Mouse (Mus musculus) macrophage (primary cell): Measurements from ENCODE around the gene Meiob. TPM values are rescaled to one million over a fixed set of nuclear protein-coding genes. Genes with fewer than 3 reads are reported as not detected.

ENCODE experiments used
- polyA plus RNA-seq: library from polyadenylated mRNA; stranded (reverse); fragments of 250-400 nt; gene quantifications from 3 replicates; pipeline ENCODE4 v1.2.4, GENCODE M21; 2018; ENCODE audit warnings: inconsistent platforms

Gene Meiob
- polyA plus RNA-seq, 1 experiment from 2014 or later = not detected

Other genes with a start within 250 kb of the Meiob start
- gene Tsc2, start 171.7 kb upstream of the Meiob start, polyA plus RNA-seq = 33.7 to 43.4 TPM (median 35.5 TPM) in 3 replicates
- gene Nthl1, start 171.6 kb upstream of the Meiob start, polyA plus RNA-seq = 3.1 to 5.8 TPM (median 3.7 TPM) in 3 replicates
- 0.15 TPM in 1 of 3 replicates, not detected in the others for gene Slc9a3r2, start 154.0 kb upstream of the Meiob start, polyA plus RNA-seq
- gene Npw, start 145.8 kb upstream of the Meiob start, polyA plus RNA-seq = not detected in 3 replicates
- 8.0 to 14.3 TPM (median 12.2 TPM) in 3 replicates for gene Zfp598, start 134.6 kb upstream of the Meiob start, polyA plus RNA-seq
- gene Syngr3, start 114.3 kb upstream of the Meiob start, polyA plus RNA-seq = 0.14 to 0.76 TPM (median 0.19 TPM) in 3 replicates
- gene Gfer, start 108.1 kb upstream of the Meiob start, polyA plus RNA-seq = 16.2 to 28.0 TPM (median 20.3 TPM) in 3 replicates
- 0.50 to 3.8 TPM (median 0.72 TPM) in 3 replicates for gene Noxo1, start 108.1 kb upstream of the Meiob start, polyA plus RNA-seq
- gene Tbl3, start 96.6 kb upstream of the Meiob start, polyA plus RNA-seq = 10.6 to 22.6 TPM (median 18.7 TPM) in 3 replicates
- gene Rnf151, start 86.2 kb upstream of the Meiob start, polyA plus RNA-seq = not detected in 3 replicates
- gene Rps2, start 86.2 kb upstream of the Meiob start, polyA plus RNA-seq = 612 to 1,759 TPM (median 1,226 TPM) in 3 replicates
- 128 to 178 TPM (median 156 TPM) in 3 replicates for gene Ndufb10, start 79.8 kb upstream of the Meiob start, polyA plus RNA-seq
- not detected in 3 replicates for gene Rpl3l, start 76.5 kb upstream of the Meiob start, polyA plus RNA-seq
- gene Msrb1, start 67.6 kb upstream of the Meiob start, polyA plus RNA-seq = 145 to 266 TPM (median 156 TPM) in 3 replicates
- gene Hs3st6, start 51.3 kb upstream of the Meiob start, polyA plus RNA-seq = not detected in 3 replicates
- 27.7 to 43.0 TPM (median 28.4 TPM) in 3 replicates for gene Hagh, start 35.9 kb downstream of the Meiob start, polyA plus RNA-seq
- 6.7 to 11.2 TPM (median 10.4 TPM) in 3 replicates for gene Fahd1, start 46.1 kb downstream of the Meiob start, polyA plus RNA-seq
- gene Igfals, start 61.7 kb downstream of the Meiob start, polyA plus RNA-seq = not detected in 3 replicates
- 22.4 to 61.4 TPM (median 44.7 TPM) in 3 replicates for gene Nubp2, start 82.1 kb downstream of the Meiob start, polyA plus RNA-seq
- 17.0 to 23.2 TPM (median 18.9 TPM) in 3 replicates for gene Spsb3, start 82.4 kb downstream of the Meiob start, polyA plus RNA-seq
- 4.6 to 7.3 TPM (median 7.2 TPM) in 3 replicates for gene Eme2, start 90.8 kb downstream of the Meiob start, polyA plus RNA-seq
- gene Mrps34, start 90.8 kb downstream of the Meiob start, polyA plus RNA-seq = 22.2 to 58.4 TPM (median 43.9 TPM) in 3 replicates
- gene Nme3, start 92.2 kb downstream of the Meiob start, polyA plus RNA-seq = 8.8 to 36.2 TPM (median 19.0 TPM) in 3 replicates
- gene Mapk8ip3, start 132.7 kb downstream of the Meiob start, polyA plus RNA-seq = 14.8 to 33.6 TPM (median 23.5 TPM) in 3 replicates
- gene Jpt2, start 156.4 kb downstream of the Meiob start, polyA plus RNA-seq = 22.2 to 58.8 TPM (median 31.5 TPM) in 3 replicates
- gene Cramp1l, start 211.5 kb downstream of the Meiob start, polyA plus RNA-seq = 6.7 to 8.9 TPM (median 7.8 TPM) in 3 replicates
- gene Ift140, start 211.8 kb downstream of the Meiob start, polyA plus RNA-seq = 5.9 to 8.6 TPM (median 6.8 TPM) in 3 replicates